Mouse (Mus musculus) c-Kit-positive CD71-positive TER-119-negative erythroid progenitor cells, embryonic 14.5 days (primary cell): ENCODE measurements around the gene Olfr1509.
"Not testable (repeated sequence)": the region's sequence is repeated elsewhere in the genome, so short reads cannot be mapped to it uniquely, and the experiment has no call there.

Source experiments
- DNase-seq: peaks from one replicate; pipeline ENCODE4 v3.0.0-alpha.2; 2013; ENCODE audit warnings: low read depth

Gene Olfr1509

DNA sequence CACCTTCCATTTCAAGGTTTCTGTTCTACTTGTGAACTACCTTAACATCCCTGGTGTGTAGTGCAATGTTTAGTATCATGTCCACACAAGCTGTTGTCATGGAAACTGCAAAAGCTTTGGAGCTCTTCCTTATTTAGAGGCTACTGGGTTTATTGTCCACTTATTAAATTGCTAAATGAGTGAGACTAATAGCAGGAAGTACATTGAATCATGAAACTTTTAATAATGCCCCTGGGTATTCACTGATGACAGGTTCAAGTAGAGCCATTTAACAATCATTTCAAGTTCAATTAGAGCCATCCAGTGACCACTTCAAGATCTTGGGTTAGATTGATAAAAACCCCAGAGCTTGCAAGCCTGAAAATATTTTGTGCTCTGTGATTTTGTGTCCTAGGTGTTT, at the start of gene Olfr1509:
Gene Olfr1509 (plus strand): TSS at position 301 of the 400 bp plus-strand sequence.
- DNase-seq = no peak

DNA sequence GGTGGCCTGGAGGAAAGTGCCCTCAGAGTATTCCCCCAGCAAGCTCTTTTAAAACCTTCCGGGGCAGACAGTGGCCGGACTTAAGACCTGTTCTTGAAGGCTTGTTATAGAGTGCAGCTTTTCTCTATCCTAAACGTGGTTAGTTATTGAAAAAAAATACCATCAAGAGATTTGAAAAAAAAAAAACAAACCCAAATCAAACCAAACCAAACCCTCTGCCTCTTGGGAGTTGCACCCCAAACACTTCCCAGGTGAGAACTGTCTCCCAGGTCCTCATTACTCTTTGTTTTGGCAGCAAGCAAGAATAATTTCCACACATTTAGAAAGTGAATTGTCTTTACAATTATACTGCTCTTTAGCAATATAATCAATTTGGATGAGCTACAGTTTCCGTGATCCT, 45.5 kb upstream of the Olfr1509 start, which contains the start of gene Olfr1511:
Gene Olfr1511 (minus strand): TSS at position 101 of the 400 bp plus-strand sequence.
- no peak for DNase-seq

DNA sequence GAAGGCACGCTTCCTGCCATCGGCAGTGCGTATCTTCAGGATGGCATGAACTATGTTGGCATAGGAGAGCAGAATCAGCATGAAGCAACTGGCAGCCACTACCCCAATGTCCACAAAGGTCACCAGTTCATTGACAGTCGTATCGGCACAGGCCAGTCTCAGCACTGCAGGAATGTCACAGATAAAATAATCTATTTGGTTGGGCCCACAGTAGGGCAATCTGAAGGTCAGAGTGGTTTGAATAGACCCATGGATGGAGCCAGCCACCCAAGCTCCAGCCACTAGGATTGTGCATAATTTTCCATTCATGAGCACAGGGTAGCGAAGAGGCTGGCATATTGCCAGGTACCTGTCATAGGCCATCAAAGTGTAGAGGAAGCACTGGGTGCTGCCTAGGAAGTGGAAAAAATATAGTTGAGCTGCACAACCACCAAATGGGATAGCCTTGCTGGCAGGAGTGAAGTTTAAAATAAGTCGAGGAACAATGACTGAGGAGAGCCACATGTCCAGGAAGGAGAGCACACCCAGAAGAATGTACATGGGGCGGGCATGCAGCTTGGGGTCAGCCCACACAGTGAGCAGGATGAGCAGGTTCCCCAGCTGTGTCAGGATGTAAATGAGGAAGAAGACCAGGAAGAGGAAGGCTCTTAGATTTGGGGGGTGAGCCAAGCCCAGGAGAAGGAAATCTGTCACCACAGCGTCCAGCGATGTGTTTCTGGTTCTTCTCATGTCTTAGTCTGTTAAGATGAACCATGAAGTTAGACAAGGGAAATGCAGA, 32.5 kb upstream of the Olfr1509 start:
- not testable (repeated sequence) for DNase-seq

DNA sequence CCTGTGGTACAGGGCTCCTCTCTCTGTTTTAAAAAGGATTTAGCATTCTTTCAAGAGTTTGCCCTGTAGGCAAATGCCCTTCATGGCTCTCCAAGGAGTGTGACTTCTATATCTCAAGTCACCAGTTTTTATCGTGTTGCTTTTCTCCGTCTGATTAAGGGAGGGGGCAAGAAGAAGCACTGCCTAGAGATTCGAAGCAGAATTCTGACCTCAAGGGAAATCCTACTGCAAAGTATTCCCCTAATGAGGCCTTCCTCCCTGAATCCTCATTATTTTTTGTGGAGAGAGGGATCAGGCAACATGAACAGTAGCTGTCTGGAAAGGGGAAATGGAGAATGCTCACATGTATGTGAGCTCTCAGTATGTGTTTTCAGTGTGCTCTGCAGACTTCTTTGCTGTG, 28.5 kb upstream of the Olfr1509 start, which contains the start of gene Olfr1510:
Gene Olfr1510 (minus strand): TSS at position 101 of the 400 bp plus-strand sequence.
- no peak for DNase-seq

DNA sequence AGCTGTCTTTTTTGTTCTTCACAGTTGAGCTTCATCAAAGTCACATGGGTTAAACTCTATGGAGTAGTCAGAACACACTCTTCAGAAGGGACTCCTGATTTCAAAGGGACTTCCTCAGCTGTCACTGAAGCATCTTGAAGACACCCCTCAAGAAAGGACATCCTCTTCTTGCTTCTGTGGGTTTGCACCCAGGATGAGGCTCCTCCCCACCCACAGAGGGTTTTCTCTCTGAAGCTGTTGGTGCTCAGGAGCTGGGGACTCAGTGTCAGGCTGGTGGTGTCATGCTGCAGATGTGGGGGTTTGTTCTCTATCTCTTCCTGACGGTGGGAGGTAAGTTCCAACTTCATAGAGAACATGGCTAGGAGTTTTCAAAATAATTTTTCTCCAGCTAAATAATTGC, 15.1 kb upstream of the Olfr1509 start:
- no peak for DNase-seq

DNA sequence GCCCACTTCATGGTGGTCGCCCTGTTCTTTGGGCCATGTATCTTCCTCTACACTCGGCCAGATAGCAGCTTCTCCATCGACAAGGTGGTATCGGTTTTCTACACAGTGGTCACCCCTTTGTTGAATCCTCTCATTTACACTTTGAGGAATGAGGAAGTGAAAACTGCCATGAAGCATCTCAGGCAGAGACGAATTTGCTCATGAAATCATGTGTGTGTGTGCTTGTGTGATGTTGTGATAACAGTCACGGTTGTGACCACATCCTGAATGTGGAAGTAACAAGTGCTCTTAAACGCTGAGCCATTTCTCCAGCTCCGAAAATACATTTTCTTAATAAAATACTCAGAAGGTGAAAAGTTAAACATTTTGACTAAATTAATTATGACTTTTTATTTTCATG, 8.3 kb downstream of the Olfr1509 start:
- no peak for DNase-seq

DNA sequence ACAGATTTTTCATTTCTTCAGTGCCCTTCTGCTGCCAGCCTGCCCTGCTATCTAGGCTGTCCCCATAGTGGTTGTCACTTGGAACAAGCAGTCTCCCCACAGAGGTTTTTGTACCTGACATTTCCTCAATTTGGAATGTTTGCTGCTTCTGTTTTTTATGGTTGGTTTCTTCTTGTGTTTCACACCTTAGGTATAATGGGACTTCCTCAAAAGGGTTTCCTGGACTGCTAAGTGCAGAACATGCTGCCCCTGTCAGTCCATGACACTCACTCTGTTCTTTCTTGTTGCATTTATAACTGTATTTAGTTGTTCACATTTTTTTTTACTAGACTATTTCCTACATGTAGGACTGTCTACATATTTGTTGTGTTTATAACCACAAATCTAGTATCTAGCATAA, 19.1 kb downstream of the Olfr1509 start:
- no peak for DNase-seq

DNA sequence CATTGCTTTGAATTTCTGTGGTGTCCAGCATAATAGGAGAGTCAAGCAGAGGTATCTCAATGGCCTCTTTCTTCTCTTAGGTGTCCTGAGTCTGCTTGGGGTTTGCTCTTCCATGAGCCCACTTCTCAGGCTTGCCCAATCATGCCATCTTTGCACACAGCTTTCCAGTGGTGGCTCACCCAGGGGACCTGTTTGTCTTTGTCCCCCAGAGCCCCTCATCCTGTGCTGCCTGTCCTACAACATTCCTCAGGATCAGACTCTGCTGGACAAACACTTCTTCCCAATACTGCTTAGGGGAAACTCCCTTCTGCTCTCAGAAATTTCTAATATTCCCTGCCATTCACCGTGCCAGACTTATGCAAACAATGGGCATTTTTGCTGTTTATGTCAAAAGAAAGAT, 22.9 kb downstream of the Olfr1509 start:
- DNase-seq = no peak

DNA sequence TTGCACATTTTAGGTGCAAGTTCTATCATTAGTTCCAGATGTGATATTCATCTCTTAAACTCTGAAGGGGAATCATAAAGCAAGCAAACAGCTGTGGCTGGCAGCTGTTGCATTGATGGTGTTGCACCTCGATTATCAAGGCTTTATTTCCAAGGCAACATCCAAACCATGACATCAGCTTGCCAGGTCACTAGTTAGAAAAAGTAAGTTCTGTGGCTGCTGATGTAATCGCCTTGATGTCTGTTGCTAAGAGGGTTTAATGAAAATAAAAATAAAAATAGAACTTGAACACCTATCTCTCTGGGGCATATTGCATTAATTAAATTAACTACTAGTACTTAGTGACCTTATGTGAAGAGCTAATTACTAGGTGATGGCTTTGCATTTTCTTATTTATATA, 24.6 kb downstream of the Olfr1509 start, which contains the start of gene Olfr1508:
Gene Olfr1508 (minus strand): TSS at position 101 of the 400 bp plus-strand sequence.
- DNase-seq = no peak

DNA sequence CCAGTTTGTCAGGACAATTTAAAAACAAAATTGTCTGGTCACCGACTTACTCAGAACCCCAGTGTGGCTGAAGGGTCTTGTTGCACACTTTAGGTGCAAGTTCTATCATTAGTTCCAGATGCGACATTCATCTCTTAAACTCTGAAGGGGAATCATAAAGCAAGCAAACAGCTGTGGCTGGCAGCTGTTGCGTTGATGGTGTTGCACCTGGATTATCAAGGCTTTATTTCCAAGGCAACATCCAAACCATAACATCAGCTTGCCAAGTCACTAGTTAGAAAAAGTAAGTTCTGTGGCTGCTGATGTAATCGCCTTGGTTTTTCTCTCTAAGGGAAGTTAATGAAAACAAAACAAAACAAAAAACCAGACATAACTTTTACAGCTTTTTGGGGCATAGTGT, 52.7 kb downstream of the Olfr1509 start, which contains the start of gene Olfr1507:
Gene Olfr1507 (minus strand): TSS at position 234 of the 400 bp plus-strand sequence.
- DNase-seq = no peak
